Mouse (Mus musculus) c-Kit-positive CD71-positive TER-119-positive erythroid progenitor cells, embryonic 14.5 days (primary cell): ENCODE results near the gene Usp39.

Experiments used
- DNase-seq: peaks from one replicate; pipeline ENCODE4 v3.0.0-alpha.2; 2013; ENCODE audit warnings: low spot score

The Usp39 gene

DNA sequence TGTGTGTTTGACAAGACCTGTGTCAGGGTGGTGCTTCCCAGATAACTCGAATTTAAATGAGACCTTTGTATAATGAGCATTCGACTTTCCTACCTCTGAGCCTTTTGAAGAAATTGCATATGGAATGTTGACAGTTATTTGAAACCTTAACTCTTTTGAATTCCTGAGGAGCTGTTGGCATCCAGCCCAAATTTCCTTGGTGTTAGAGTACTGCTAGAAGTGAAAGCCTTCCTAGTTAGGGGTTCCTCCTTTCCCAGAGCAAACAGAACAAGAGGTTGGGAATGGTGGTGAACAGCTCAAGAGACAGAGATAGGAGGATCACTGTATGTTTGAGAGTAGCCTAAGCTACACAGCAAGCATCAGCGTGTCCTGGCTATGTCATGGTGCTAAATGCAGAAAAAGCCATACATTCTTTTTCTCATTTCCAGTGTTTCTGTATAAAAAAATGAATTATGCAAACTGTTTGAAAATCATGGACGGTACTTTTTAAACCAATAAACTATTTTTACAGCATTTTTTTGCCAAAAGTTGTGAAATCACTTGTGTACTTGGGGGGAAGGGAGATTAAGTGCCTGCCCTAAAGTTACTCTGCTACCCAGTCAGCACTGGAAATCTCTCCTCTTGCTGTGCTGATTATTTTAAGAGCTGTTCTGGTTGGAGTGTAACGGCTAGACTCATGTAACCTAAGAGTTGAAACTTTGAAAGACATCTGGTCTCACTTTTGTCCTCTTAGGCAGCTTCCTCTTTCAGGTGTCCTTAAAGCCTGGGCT, 7.8 kb upstream of the Usp39 start:
- DNase-seq: no peak

DNA sequence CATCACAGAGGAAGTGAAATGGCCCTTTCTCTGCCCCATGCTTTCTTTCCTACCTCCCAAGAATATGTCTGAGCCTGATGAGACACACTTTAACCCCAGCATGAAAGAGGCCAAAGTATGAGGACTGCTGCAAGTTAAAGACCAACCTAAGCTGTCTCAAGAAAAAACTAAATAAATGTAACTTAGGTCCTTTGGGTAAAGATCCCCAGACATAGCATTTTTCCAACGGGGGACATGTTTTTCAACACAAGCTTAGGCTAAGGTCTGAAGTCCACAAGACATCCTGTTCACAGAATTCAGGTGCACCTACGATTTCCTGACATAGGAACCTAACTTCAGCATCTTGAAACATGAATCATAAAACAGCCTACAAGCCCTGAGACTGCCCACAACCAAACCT, 5.2 kb upstream of the Usp39 start:
- DNase-seq: no peak

- DNase-seq: no peak
These were observed 3.4 kb upstream of the Usp39 start for GRCm38 (mm10) chr6:72348411-72348810.

DNA sequence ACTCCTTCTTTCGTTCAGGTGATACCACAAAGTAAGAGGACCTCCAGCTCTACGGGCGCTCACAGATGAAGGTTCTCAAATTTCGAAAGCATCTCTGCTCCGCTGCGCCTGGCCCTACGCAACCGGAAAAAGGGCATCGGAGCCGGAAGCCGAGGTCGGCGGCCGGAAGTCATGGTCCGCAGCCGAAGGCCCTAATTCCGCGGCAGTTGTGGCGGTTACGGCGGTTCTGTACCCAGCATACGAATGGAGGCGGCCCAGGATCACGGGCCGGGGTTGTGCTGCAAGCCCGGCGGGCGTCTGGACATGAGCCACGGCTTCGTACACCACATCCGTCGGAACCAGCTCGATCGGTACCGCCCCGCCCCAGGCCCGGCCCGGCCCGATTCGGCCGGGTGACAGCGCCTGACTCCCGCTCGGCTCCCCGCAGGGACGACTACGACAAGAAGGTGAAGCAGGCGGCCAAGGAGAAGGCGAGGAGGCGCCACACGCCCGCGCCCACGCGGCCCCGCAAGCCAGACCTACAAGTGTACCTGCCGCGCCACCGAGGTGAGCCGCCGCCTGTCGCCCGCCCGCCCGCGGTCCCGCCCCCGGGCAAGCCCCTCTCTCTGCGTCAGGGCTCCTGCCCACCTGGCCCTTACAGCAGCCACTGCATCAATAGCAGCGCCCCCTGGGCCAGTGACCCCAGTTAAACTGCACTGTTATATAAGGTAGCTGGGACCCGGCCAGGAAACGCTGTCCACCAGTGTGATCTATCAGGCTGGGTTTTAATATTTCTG, 2.4 kb upstream of the Usp39 start, which contains the start of gene 0610030E20Rik:
Gene 0610030E20Rik (plus strand): TSS at position 152 of the 776 bp plus-strand sequence.
- peak; percentile 65 for DNase-seq

DNA sequence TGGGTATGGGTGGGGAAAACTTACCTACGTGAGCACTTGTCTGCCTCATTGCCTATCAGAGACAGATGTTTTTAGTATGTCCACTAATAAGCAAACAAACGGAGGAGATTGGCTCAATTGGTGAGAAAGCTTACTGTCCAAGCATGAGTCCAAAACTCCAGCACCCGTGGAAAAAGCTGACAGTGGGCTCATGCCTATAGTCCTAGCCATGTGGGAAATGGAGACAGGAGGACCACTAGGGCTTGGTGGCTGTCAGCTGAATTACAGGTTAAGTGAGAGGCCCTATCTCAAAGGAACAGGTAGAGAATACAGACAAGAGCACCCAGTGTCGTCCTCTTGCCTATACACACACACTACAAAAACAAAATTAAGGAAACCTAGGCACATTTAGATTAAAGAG, 1.3 kb upstream of the Usp39 start:
- no peak for DNase-seq

GRCm38 (mm10) chr6:72345633-72346032, 649 bp upstream of the Usp39 start:
- DNase-seq: peak; percentile 47

- no peak for DNase-seq
These were observed 449 bp downstream of the Usp39 start for GRCm38 (mm10) chr6:72344396-72345073.

- DNase-seq: no peak
These were observed 4.5 kb downstream of the Usp39 start for GRCm38 (mm10) chr6:72340481-72340880.

GRCm38 (mm10) chr6:72333111-72333510, 11.9 kb downstream of the Usp39 start:
- no peak for DNase-seq

DNA sequence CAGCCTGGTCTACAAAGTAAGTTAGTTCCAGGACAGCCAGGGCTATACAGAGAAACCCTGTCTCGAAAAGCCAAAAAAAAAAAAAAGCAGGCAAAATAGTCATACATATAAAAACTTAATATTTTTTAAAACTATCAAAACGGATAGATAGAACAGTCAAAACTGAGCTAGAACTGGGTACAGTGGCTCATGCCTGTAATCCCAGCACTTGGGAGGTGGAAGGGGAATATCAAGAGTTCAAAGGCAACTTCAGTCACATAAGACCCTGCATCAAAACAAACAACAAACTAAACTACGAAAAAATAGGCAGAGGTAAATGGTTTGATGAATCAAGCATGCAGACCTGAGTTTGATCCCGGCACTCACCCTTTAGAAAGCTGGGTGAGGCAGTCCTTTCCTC, 14.9 kb downstream of the Usp39 start:
- no peak for DNase-seq

- no peak for DNase-seq
These were observed 16.0 kb downstream of the Usp39 start for GRCm38 (mm10) chr6:72329019-72329418.

DNA sequence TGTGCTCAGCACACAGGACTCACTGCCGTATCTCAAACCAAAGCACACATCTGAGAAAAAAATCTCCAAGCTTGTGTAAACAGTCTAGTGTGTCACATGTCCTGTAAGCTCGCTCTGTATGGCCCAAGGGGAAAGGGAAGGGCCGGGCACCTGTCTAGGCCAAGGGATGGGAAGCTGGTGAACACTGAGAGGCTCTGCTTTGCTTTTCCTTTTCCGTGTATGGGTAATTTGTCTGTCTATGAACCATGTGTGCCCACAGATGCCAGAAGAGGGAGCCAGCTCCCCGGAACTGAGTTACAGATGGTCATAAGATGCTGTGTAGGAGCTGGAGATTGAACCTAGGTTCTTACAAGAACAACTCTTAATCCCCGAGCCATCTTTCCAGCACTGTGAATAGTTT, 18.7 kb downstream of the Usp39 start:
- peak; percentile 25 for DNase-seq

- peak; percentile 65 for DNase-seq
These were observed 21.0 kb downstream of the Usp39 start for GRCm38 (mm10) chr6:72323786-72324508.

DNA sequence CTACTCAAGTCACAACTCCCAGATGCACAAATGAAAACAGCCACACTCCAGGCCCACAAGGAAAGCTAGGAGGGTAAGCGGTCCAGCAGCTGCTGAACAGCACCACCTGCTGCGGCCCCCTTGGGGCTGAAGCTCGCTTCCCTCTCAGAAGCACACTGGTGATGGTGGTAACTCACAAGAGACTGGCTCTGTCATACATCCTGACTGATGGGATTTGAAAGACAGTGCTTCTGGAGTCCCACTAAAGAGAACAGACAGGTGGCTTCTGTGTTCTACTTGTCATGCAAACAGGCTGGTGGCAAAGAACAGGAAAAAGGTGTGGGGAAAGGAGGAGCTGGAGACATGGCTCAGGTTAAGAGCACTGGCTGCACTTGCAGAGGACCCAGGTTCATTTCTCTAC, 22.0 kb downstream of the Usp39 start:
- DNase-seq: no peak

DNA sequence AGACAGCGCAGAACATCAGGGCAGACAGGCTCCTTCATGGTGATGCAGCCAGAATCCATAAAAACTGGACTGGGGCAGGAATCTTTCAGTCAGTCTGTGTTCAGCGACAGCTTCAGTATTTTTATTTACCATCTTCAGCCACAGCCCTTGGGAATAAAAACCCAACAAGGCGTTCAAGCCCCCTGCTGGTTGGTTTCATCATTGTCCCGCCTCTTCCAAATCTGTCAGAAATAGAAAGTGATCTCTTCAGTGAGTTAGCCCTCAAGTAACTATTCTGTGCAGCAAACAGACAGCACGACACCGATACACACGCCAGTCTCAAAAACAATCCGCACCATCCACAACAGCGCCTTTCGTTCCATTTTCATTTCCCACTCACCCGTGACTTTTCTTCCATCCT, 26.0 kb downstream of the Usp39 start:
- peak; percentile 25 for DNase-seq

DNA sequence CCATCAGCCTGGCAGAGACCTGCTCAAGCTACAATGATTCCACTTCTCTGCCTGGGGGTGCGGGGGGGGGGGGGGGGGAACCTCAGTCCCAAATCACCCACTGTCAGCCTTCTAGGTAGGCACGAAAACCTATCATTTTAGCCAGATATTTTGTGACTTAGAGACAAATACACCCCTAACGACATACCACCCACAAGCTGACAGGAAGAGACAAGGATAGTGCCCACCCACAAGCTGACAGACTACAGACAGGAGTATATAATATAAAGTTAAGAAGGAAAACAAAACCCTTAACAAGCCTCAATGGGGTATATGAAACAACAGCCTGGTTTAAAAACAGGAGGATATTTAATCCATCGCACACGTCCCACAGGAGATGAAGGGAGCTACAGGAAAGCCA, 26.5 kb downstream of the Usp39 start:
- DNase-seq: no peak

- DNase-seq: no peak
These were observed 28.9 kb downstream of the Usp39 start for GRCm38 (mm10) chr6:72316044-72316443.

DNA sequence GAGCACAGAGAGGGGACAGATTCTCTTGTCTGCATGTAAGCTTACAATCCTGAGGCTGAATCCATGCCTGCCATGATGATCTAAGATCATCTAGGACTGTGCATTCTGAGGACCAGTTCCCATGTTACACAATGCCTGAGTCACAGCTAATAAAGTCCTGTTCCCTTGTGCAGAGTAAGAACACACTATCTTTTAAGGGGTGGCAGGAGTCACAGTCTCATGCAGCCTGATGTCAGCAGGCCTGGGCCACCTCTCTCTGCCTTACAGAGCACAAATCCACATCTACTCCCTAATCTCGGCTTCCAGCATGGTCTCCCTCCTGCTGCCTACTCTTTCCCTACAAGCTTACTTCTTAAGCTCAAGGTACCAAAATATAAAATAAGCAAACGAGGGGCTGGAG, 29.6 kb downstream of the Usp39 start:
- DNase-seq: no peak

- DNase-seq: no peak
These were observed 31.7 kb downstream of the Usp39 start for GRCm38 (mm10) chr6:72313124-72313867.

DNA sequence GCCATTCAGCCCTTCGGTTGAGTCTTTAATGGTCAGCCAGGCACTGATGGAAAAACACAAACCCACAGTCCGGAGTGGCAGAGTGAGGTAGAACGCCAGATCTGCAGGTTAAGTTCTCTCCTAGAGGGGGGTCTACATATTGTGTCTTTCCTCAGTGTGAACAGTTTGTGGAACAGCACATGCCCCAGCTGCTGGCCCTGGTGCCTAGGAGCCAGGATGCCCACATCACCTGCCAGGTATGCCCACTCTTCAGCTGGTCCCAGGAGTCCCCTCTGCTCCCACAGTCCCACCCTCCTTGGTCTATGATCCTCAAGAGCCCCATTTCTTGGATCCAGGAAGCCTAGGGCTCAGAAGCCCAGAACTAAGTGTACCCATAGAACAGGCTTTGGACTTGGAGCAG, 32.8 kb downstream of the Usp39 start:
- DNase-seq: no peak

- DNase-seq: no peak
These were observed 41.5 kb downstream of the Usp39 start for GRCm38 (mm10) chr6:72303510-72303909.
